ENCODE assay signal across 22 mouse cellular contexts in the genomic region with DNA sequence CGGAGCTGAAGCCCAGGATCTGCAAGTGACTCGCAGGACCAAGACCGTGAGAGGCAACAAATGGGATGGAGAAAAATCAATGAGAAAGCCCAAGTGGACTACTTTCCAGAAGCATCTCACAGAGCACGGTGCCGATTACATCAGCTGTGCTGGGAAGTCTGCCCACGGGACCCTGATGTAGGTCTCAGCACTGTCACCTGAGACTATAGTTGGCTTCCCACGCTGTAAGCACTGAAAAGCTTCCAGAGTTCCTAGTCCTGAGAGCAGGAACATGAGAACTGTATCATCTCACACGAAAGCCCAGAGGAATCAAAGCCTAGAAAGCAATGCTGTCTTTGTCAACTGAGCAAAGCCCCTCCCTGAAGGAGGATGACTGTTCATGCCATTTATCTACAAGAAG. TPM values are rescaled to one million over a fixed set of nuclear protein-coding genes. Genes with fewer than 3 reads are reported as not detected.
"Had no signal": no experiment of that assay in that cellular context is flagged by ENCODE, and none has a peak within 500 bp of the region (broad histone marks: within the 10 kb centered on the region; RNA-seq: fewer than 3 reads in every experiment).

No protein-coding gene starts in this region.

- H3K36me3 ChIP-seq: neural tube, embryonic 15.5 days had no signal

- H3K27ac ChIP-seq: limb, embryonic 10.5 days; limb, embryonic 13.5 days; liver, embryonic 13.5 days; neural tube, embryonic 12.5 days; neural tube, embryonic 15.5 days; stomach, embryonic 15.5 days had no signal

- H3K27me3 ChIP-seq: limb, embryonic 13.5 days; liver, embryonic 13.5 days; neural tube, embryonic 12.5 days; neural tube, embryonic 15.5 days; stomach, embryonic 15.5 days had no signal

- H3K4me3 ChIP-seq: limb, embryonic 10.5 days; limb, embryonic 13.5 days; liver, embryonic 13.5 days; neural tube, embryonic 12.5 days; neural tube, embryonic 15.5 days; stomach, embryonic 15.5 days had no signal

- H3K9me3 ChIP-seq: limb, embryonic 10.5 days; limb, embryonic 13.5 days; liver, embryonic 13.5 days; neural tube, embryonic 12.5 days; neural tube, embryonic 15.5 days; stomach, embryonic 15.5 days had no signal

- H3K9ac ChIP-seq: limb, embryonic 13.5 days; liver, embryonic 13.5 days; neural tube, embryonic 12.5 days; neural tube, embryonic 15.5 days; stomach, embryonic 15.5 days had no signal

- DNase-seq: kidney, postnatal 14 days; kidney, postnatal 4 days; liver, embryonic 13.5 days; lung, adult 2 months; lung, postnatal 14 days; lung, postnatal 4 days; midbrain, embryonic 14.5 days; right cerebral cortex, postnatal 4 days; spleen, adult 18-20 months; thymus, postnatal 36 days had no signal

- H3K4me1 ChIP-seq: liver, embryonic 13.5 days; neural tube, embryonic 12.5 days; neural tube, embryonic 15.5 days; stomach, embryonic 15.5 days had no signal

- H3K4me2 ChIP-seq: limb, embryonic 13.5 days; liver, embryonic 13.5 days; midbrain, embryonic 11.5 days; neural tube, embryonic 12.5 days; neural tube, embryonic 15.5 days; stomach, embryonic 15.5 days had no signal

RNA-seq across cellular contexts. Expression of gene 1810062G17Rik, which starts 20.6 kb away (rescaled TPM):
- total RNA-seq: layer of hippocampus, adult 18-20 months; layer of hippocampus, postnatal 25 days; left cerebral cortex, adult 18-20 months; left cerebral cortex, postnatal 25 days; megakaryocyte-erythroid progenitor cell, adult 5-6 weeks; midbrain, postnatal 0 days had no signal
